Mouse (Mus musculus) megakaryocyte progenitor cell, adult 5-6 weeks (primary cell): Measurements from ENCODE around the gene Slc25a14. TPM values are rescaled to one million over a fixed set of nuclear protein-coding genes. Genes with fewer than 3 reads are reported as not detected.

ENCODE experiments used
- ATAC-seq: replicated peaks from 2 replicates; pipeline ENCODE4 v1.8.0; 2016; ENCODE audit warnings: mild to moderate bottlenecking, moderate TSS enrichment, inconsistent platforms; ENCODE audit not compliant: poor library complexity
- total RNA-seq, 2 experiments: library from RNA; stranded (forward) in 1 of 2; stranded (reverse) in 1 of 2; fragments of 157-497, 149-512 nt in 1 of 2; fragments of 200-1000 nt in 1 of 2; gene quantifications; 2 replicates each; pipeline versions ENCODE4 v1.2.3 to v1.2.4; 2015 to 2017

The Slc25a14 gene
- 5.0 and 5.8 TPM in 2 replicates for total RNA-seq (2015)
- 6.4 and 8.3 TPM in 2 replicates for total RNA-seq (2017)

- ATAC-seq = peak; percentile 99
Measured at GRCm38 (mm10) chrX:48623379-48624053, at the start of gene Slc25a14. TSS of gene Slc25a14 (plus strand) at chrX:48623413.

GRCm38 (mm10) chrX:48583332-48583731 is 39.9 kb upstream of the Slc25a14 start:
- ATAC-seq = no peak

DNA sequence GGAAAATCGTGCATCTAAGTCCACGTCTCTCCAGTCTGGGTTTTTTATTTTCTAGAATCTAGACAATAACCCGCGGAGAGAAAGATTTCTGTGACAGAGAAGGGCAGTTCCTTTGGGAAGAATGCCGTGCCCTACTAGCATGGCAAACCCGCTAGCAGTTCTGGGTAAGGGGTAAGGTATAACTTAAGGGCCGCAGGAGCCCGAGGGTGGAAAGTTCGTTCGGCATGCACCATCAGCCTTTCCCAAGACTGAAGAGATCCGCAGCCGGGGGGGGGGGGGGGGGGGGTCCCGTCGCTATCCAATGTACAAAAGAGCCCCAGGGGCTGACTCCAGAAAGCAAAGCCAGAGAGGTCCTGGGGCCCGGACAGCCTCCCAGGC is 29.5 kb upstream of the Slc25a14 start:
- ATAC-seq = no peak

GRCm38 (mm10) chrX:48594099-48594760 is 29.0 kb upstream of the Slc25a14 start, which contains the start of gene Zfp280c:
TSS of gene Zfp280c (minus strand) at chrX:48594504.
- peak; percentile 98 for ATAC-seq

DNA sequence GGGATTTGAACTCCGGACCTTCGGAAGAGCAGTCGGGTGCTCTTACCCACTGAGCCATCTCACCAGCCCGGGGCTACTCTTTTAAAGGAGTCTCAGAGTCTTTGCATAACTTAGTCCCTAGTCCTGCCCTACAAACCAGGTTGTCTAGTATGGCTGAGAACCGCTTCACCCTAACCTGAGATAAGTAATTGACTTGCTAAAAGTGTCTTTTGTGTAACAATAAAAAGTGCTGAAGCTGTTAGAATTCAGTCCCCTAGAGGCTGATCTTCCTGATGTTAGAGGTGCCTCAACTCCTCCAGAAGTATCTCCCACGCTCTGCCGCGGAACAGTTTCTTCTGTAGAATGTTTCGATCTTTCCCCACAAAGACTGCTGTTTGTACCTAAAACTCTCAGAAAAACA is 27.2 kb upstream of the Slc25a14 start:
- no peak for ATAC-seq

DNA sequence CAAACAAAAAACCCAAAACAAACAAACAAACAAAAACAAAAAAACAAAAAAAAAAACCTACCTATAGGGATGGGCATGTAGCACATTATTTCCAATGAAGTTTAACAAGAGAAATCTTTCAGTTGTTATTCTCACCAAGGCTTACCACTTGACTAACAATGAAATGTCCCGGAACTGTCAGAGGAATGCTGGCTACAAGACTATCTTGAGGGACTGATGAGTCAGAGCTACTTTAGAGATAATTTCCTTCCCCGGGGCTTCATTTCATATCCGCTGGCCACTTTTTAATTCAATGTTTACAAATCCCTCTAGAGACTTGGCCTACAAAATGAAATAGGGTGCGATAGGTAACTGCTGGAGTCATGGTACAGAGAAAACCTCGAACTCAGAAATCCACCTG is 26.3 kb upstream of the Slc25a14 start:
- no peak for ATAC-seq

- no peak for ATAC-seq
Measured at GRCm38 (mm10) chrX:48604872-48605271, 18.3 kb upstream of the Slc25a14 start.

- no peak for ATAC-seq
Measured at GRCm38 (mm10) chrX:48623049-48623378, 199 bp upstream of the Slc25a14 start.

DNA sequence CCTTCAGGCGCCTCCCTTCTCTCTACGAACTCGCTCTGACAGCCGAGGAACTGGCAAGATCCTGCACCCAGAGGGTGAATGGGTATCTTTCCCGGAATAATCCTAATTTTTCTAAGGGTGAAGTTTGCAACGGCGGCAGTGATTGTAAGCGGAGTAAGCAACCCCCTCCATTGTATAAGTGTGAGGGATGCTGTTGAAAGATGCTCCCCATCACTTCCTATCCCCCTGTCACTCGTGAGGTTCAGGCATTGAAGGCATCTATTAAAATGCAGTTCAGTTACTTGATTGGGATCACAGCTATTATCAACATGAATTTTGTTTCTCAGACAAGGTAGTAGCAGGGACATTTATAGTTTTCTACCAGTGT is 824 bp downstream of the Slc25a14 start:
- no peak for ATAC-seq

DNA sequence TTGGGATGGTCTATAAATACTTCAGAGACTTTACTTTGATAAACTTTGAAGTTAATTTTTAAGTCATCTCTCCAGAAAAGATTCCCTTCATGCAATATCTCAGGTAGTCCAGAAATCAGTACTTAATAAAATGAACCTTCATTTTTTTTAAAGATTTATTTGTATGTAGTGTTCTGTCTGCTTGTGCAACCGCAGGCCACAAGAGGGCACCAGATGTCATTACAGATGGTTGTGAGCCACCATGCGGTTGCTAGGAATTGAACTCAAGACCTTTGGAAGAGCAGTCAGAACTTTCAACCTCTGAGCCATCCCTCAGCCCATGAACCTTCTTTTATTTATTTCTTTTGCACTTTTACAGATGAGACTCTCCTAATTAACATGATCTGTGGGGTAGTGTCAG is 13.8 kb downstream of the Slc25a14 start:
- no peak for ATAC-seq

GRCm38 (mm10) chrX:48644122-48644521 is 20.9 kb downstream of the Slc25a14 start:
- ATAC-seq = peak; percentile 66; the same call in 1 of the 2 replicates

GRCm38 (mm10) chrX:48666807-48667206 is 43.6 kb downstream of the Slc25a14 start:
- ATAC-seq = no peak

DNA sequence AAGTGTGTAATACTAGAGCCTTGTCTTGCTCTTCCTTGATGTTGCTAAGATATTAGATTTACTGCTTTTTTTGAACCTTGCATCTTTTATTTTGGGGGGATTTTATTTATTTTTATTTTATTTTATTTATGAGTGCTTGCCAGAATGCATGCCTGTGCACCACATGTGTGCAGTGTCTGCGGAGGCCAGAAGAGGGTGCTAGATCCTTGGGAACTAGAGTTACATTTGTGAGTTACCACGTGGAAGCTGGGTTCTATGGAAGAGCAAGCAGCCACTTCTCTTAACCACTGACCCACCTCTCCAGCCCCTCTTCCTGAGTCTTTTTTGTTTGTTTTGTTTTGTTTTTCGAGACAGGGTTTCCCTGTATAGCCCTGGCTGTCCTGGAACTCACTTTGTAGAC is 46.4 kb downstream of the Slc25a14 start:
- peak; percentile 60 for ATAC-seq

DNA sequence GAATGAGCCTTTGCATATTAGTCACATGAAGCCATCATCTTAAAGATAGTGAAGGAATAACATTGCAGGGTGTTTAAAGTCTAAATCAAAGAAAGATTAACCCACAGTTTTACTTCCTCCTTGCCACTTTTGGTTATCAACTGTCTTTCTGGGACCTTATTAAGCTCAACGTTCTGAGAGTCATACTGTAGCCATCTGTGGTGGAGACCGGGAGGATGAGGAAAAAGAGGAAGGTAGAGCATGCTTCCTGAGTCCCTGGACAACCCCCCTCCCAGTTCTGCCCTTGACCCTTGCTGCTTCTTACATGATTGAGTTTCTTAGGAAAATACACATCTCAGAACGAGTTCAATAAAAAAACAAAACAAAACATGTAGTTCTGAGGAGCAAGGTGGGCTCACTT is 48.5 kb downstream of the Slc25a14 start:
- ATAC-seq = peak; percentile 72

- no peak for ATAC-seq
Measured at GRCm38 (mm10) chrX:48674171-48674570, 51.0 kb downstream of the Slc25a14 start, which contains the start of gene Gpr119. TSS of gene Gpr119 (minus strand) at chrX:48674478.

- peak; percentile 81 for ATAC-seq
Measured at GRCm38 (mm10) chrX:48683451-48683850, 60.2 kb downstream of the Slc25a14 start.

DNA sequence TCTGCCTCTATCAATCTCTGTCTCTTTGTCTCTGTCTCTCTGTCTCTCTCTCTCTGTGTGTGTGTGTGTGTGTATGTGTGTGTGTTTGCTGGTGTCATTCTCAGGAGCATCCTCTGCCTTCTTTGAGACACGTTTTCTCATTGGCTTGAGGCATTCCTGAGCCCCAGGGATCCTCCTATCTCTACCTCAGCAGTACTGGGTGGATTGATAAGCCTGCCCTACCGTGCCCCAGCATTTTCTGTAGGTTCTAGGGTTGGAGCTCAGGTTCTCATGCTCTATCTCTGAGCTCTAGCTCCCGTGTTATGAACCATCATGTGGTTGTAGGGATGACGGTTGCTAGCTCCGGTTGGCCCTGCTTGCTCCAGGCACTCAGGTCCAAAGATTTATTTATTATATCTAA is 60.6 kb downstream of the Slc25a14 start:
- no peak for ATAC-seq

- ATAC-seq = peak; percentile 54
Measured at GRCm38 (mm10) chrX:48694460-48694859, 71.2 kb downstream of the Slc25a14 start.

- peak; percentile 98 for ATAC-seq
Measured at GRCm38 (mm10) chrX:48694864-48695371, 71.7 kb downstream of the Slc25a14 start, which contains the start of gene Rbmx2. TSS of gene Rbmx2 (plus strand) at chrX:48695004.

DNA sequence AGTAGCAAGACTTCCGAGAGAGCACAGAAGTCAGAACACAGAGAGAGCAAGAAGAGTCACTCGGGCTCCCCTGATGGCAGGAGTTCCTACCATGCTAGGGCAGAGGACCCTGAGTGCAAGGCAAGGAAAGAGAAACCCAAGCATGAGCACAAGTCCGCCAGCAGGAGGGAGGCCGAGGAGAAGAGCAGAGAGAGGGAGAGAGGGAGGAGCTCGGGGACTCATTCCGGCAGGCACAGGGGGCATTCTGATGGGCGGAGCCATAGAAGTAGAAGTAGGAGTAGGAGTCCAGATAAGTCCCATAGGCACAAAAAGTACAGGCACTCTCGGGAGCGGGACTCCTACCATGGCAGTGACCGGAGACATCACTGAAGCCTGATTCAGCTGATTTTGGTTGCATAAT is 86.5 kb downstream of the Slc25a14 start:
- ATAC-seq = no peak
